Mouse (Mus musculus) hematopoietic stem cell, adult 5-6 weeks (primary cell): Measurements from ENCODE around the gene Slc2a10. TPM values are rescaled to one million over a fixed set of nuclear protein-coding genes. Genes with fewer than 3 reads are reported as not detected.

Experiments used
- ATAC-seq, 2 experiments: fragments of 125-278 bp in 1 of 2; replicated peaks in 1 of 2; 2 replicates each; pipeline ENCODE4 v1.8.0; 2016 to 2017; ENCODE audit warnings: inconsistent platforms in 2 of 2, mild to moderate bottlenecking in 2 of 2, moderate number of reproducible peaks in 2 of 2, low read depth in 1 of 2, moderate TSS enrichment in 1 of 2; ENCODE audit not compliant: low FRiP score in 2 of 2, poor library complexity in 2 of 2, severe bottlenecking in 2 of 2, insufficient read depth in 1 of 2, low TSS enrichment in 1 of 2
- total RNA-seq: library from RNA; stranded (forward); fragments of 172-1452, 232-1000 nt; gene quantifications from 2 replicates; pipeline ENCODE4 v1.2.3, GENCODE M21; 2017

The Slc2a10 gene
- total RNA-seq = 0.84 and 3.1 TPM in 2 replicates

DNA sequence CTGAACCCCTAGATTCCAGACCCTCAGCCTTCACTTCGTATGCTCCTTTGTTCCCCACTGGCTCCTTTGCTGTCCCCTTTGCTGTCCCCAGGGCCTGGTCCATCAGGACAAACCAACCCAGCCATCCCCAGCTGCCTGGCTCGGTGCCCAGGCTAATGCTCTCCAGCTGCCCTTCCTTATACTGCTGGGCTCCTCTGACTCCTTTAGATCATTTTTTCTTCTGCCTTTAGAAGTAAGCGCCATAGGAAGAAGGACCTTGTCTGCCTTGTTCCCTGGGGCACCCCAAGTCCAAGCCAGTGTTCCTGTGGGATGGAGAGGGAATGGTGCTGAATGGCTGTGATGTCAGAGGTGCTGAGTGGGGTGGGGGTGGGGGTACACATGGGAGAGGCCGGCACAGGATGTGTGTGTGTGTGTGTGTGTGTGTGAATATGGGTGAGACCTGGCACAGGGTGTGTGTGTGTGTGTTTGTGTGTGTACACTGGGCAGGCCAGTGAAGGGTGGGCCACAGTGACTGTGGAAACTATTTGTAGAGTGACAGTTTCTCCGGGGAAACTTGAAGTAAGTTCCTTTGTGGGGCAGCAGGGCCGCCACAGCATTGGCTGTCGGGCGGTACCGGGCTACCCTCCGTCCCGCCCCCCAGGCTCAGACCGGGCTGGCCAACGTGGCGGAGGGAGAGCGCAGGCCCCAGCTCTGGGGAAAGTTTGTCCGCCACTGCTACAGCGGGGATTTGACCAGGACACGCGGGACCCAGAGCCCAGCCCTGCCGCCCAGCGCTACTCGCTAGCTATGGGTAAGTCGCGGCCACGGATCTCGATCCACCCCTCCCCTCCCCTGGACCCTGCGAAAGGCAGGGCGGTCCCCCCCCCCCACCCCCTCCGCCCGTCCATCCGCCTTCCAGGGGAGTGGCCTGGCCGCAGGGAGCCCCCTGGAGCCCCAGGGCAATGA lies at the start of gene Slc2a10:
Gene Slc2a10 (plus strand): TSS at position 529 of the 945 bp plus-strand sequence.
- peak; percentile 55 to 66 for ATAC-seq

DNA sequence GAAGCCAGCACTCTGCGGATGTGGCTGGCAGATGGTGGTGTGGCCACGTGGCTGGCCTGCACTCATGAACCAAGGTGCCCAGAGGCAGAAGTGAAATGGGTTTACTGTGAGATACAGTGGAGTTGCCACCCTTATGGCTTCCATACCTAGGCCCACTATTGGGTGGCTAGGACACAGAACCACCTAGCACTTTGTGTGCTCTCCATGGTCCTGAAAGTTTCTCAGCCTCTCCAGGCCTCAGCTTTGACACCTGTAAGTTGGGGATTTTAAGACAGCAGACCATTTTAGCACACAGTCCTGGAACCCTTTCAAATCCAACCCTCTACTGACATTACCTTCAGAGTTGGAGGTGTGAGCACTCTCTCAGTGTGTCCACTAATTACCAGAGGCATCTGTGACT lies 46.9 kb upstream of the Slc2a10 start:
- ATAC-seq = no peak

DNA sequence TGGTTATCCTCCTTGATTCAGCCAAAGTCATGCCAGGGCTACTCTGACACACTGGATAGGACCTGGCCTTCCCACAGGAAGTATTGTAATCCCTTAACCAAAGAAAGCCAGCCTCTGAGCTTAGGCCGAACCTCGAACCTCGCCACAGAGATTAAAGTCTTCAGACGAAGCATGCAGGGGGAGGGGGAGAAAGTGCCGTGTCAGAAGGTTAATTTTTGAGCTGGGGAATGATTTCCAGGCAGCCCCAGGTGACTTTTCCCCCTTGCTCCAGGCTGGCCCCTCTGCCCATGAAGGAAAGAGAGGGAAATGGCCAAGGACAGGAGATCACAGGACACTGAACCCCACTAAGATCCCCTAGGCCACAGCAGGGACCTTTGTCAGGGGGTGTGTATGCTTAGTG lies 45.4 kb upstream of the Slc2a10 start:
- no peak for ATAC-seq

DNA sequence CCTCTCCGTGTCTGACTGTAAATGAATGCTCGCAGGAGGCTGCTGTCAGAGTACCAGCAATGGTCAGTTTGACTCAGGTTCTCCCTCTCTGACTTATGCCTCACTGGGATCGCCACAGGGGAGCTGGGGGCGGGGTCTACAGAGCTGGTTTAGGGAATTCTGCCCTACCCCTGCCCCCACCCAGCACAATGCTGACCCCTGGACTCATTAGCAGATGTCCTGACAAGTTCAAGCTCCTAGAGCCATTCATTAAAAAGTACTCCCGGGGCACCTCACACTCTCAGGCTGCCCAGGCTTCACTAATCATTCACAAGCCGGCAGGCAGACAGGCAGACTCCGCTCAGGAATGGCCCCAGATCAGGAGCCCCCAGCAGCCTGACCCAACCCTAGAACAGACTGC lies 43.9 kb upstream of the Slc2a10 start:
- no peak for ATAC-seq

DNA sequence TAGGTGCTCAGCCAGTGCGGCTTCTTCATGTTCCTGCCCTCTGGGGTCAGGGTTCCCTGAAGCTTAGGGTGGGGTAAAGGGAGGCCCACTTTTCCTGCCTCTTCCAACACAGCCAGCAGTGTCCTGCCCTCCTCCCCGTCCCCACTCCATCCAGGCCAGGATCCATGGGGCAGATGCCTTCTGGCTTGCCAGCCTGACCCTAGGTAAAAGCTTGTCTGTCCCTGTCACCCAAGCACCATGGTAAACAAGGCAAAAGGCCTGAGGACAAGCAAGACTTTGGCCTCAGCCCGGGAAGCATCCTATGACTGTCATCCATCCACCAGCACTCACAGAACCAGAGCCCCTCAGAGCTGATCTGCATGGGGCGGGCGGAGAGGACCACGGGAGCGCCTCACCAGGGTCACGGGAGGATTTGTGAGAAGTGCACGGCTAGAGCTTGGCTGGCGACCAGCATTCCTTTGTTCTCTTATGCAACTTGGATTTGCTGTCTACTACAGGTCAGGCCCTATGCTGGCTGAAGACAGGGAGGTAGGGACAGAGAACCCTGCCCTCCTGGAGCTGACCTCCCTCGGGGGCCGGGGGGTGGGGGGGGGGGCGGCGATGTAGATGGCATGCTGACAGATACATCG lies 35.6 kb upstream of the Slc2a10 start:
- ATAC-seq = no peak

DNA sequence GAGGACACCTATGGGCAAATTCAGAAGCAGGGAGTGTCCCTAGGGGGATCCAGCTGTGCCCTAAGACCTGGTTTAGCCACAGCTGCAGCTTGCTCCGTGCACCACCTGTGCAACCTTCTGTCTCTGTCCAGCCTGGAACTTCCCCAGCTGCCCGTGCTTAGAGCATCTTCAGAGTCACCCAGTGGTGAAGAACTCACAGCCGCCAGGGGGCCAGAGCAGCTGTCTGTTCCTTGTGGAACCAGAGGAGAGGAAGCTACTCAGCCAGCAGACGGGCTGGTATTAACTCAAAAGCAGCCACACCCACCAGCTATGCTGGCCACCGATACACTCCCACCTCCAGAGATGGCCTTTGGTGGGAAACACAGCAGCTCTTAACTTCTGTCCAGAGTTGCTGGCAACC lies 33.4 kb upstream of the Slc2a10 start:
- peak in 1 of 2 experiments; percentile 53; a peak in 1 of 4 replicates for ATAC-seq

DNA sequence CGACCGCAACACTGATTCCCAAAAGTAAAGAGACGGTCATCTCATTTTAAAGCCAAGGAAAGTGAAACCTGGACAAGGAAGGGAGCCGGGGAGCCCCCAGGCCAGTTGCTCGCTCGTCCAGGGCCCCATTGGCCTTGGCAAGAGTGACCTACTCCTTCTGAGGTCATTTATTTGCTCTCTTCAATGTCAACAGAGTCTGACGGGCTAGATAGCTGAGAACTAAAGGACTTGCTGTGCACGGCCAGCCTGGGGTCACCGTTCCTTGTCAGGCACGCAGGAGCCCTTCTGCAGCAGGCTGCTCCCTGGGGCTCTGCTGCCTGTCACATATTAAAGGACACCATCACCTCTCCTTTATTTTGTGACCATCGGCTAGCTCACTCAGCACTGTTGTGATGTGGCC lies 31.6 kb upstream of the Slc2a10 start:
- no peak for ATAC-seq

DNA sequence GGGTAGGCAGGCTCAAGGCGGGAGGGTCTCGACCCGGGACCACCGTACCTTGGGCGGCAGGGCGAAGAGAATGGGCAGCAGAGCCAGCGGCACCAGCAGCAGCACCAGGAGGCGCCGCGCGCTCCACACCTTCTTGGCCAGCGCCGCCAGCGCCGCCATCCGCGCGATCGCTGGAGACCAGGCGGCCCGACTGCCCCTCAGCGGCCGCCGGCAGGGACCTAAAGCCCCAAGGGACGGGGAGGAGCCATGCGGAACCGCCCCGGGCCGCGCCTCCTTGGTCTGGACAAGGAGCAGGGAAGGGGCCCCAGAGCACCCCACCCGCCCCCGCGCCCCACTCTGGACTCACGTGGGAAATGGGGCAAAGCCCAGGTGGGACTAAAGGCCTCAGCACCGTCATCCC lies 30.6 kb upstream of the Slc2a10 start, which contains the start of gene Slc13a3:
Gene Slc13a3 (minus strand): TSS at position 228 of the 400 bp plus-strand sequence.
- no peak for ATAC-seq

DNA sequence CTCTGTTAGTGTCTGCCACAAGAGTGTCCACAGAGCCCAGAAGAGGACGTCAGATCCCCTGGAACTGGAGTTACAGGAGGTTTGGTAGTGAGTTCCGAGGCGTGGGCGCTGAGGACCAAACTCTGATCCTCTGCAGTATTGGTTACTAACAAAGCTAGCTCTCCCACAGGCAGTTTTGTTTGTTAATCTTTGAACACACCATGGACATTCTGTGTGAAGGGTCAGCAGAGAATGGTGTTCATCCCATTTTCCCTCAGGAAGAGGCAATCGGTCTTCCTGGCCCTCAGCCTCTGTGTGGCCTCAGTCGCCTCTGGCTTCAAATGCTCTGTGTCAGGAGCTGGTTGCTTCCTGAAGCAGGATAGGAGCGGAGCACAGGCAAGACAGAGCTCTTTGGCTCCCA lies 28.2 kb upstream of the Slc2a10 start:
- ATAC-seq = no peak

DNA sequence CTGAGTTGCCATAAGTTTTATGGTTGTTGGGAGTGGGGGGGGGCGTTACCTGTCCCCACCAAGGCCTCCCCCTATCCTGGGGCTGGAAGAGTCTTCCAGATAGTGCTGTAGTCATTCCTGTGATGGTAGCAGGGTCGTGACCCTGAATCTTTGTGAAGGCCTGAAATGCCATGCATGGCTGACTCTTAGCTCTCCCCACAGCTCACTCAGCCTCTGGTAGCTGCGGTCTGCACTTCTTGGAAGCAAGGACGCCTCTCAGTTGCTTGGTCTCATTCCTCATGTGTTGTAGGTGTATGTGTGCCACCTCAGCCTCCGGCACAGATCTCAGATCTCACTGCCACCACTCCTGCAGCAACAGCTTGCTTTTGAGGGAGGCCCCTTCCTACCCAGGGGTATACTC lies 27.7 kb upstream of the Slc2a10 start:
- ATAC-seq = no peak

DNA sequence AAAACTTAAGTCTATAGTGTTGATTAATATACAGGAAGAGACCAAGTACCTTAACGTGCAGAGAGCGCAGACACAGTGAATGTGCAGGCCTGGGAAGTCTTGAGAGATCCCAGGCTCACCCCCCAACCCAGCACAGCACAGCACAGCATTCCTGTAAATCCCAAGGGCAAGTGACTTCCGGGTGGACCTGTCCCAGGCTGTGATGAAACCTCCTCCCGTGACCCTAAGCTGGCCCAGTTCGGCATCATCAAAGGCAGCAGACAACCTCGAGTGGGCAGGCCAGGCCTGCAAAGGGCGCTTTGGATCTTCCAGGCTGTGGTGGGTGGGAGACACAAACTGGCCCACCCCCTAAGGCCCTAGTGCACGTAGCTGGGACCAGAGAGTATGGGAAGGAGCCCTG lies 21.6 kb upstream of the Slc2a10 start:
- ATAC-seq = no peak

DNA sequence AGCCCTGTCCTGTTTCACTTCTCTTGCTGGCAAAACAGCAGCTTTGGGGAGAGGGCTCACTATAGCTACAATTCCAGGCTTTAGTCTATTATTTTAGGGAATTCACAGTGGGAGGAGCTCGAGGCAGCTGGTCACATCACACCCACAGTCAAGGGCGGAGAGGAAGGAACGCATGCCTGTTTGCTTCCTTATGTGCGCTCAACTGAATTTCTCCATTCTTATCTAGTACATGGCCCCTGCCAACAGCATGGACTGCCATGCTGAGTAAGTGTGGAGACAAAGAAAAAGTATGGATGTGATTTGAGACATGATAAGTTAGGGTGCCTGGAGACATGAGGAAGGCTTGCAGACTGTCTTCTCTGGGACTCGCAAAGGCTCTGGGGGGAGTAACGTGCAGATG lies 19.4 kb upstream of the Slc2a10 start:
- ATAC-seq = no peak

DNA sequence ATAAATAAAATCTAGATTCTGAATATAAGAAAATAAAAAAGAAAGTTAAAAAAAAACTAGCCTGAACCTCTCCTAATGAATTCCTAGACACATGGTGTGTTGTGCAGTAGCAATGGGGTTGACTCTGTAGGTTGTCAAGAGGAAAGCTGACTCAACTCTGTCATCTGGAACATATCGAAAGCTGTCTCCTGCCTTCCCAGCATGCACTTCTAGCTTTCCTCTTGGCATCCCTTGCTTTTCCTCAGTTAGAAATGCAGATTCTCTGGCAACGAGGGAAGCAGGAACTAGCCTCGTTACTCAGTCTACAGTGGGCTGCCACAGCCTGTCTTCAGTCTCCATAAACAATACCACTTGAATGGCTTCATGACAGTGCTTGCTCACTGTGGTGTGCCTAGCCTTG lies 17.8 kb upstream of the Slc2a10 start:
- ATAC-seq = no peak

DNA sequence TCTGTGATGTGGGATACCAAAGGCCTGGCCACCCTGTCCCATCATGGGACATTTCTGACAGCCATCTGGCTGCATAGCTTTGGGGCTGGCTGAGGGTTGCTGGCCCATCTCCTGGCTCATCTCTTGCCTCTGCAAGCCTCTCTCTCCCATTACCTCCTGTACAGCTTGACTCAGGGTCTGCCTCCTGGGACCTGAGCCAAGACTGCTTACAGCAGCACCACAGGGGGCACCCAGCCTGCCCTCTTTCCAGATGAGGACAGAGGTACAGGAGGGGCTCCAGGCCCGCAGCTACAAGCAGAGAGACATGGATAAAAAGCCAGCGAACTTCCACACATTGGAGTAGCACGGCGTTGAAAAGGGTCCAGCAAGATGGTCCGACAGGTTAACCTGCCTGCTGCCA lies 17.2 kb upstream of the Slc2a10 start:
- no peak for ATAC-seq

DNA sequence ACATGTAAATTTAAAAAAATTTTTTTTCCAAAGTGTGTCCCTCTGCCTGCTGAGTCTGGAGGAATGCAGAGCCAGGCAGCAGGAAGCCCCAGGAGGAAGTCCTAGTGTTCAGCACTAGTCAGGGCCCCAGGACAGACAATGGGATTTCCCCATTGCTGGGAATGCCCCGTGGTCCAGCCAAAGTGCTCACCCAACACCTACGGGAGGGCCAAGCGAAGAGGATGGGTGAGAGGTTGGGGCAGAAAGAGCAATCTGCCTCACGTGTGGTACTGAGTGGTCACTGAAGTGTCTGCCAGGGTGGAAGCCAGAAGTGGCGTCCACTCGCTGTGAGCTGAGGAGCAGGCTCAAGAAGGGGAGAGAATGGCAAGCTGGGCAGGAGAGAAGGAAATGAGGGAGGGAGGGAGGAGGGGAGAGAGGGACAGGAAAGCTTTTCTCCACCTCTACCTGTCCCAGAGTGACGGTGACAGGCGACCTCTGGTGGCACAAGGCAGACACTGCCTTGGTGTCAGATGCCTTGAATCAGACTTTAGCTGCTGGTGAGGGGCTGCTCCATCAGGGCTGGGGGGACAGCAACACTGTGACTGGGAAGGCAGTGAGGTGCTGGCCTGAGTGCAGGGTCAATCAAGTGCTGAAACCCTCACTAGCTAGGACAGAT lies 16.6 kb upstream of the Slc2a10 start:
- peak; percentile 52 to 73 for ATAC-seq

DNA sequence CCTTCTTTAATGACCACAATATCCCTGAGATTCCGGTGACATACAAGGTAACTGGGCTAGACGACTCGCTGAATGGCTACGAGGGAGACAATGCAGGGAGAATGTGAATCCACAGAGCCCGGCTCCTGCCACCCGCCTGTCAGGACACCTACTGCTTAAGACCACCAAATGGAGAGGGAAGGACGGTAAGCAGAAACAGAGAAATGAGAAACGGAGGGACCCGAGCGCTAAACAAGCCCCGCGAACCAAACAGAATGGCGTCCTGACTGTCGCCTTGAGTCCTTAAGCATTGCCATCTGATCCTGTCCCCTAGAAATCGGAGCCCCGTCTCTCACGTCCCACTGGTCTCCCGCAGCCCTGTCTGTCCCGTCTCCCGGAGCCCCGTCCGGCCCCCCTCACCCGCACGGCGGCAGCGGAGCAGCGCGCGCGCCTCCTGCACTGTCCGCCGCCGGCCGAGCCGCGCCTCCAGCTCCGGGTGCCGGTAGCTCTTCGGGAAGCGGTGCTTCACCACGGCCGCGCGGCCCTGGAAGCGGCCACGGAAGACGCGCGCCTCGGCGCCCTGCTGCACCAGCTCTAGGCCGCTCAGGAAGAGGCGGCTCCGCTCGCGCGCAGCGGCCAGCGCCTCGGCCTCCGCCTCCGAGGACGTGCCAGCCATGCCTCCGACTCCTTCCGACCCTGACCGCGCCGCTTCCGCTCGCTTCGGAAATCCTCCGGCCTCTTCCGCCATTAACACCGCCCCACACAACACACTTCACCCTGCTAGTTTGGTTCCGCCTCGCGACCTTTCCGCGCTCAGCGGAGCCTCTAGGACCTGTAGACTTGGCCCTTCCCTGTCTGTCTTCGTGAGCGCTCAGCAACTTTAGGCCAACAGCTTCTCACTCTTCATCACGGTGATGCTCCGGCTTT lies 10.7 kb upstream of the Slc2a10 start, which contains the start of gene Trp53rka:
Gene Trp53rka (minus strand): TSS at position 677 of the 906 bp plus-strand sequence.
- peak; percentile 84 to 91 for ATAC-seq

DNA sequence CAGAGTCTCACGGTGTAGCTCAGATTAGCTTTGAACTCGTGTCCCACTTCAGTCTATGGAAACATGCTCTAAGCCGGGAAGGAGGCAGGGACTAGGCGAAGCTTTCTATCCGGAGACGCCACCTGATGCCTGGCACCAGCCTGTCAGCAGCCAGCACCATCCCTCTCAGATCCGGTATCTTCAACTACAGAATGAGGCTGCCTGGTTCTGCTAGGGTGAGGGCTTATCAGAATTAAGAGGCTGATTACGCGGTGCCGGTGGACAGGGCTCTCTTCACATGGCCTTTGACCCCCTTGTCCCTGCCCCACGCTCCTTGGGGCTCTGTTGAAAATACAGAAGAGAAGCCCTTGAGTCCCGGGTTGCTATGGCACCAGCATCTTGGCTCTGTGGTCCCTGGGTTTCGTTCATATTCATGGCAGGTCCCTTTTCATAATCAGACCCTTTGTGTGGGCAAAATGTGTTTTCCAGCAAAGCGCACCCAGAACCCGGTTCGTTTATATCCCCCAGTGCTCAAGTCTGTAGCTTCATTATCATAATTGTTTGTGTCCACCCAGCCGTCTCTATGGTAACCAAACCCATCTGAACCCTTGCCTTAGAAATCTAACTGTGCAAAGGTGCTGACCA lies 9.9 kb upstream of the Slc2a10 start:
- ATAC-seq = 0 out of 4 replicates have a peak, but pooled peaks of 1 of the 2 experiments have one; percentile 8
